Mouse (Mus musculus) thymus, adult 2 months (tissue): ENCODE measurements around the gene Gsg1.

ENCODE experiments used
- CTCF ChIP-seq: fragments of 200-500 bp; IDR thresholded peaks from 2 replicates; pipeline ENCODE4 v1.5.1; 2012; ENCODE audit warnings: mild to moderate bottlenecking, control low read depth, low read length, moderate library complexity, borderline replicate concordance; ENCODE audit not compliant: control insufficient read depth, poor library complexity, insufficient read depth; ENCODE audit errors: extremely low read depth
- POLR2A ChIP-seq: fragments of 200-500 bp; IDR thresholded peaks from 2 replicates; pipeline ENCODE4 v1.6.1; 2012; ENCODE audit warnings: mild to moderate bottlenecking, low read length, control low read depth, moderate library complexity; ENCODE audit not compliant: control insufficient read depth, poor library complexity, insufficient read depth; ENCODE audit errors: extremely low read depth

- TF ChIP-seq POLR2A, result no peak
- TF ChIP-seq CTCF, result no peak
These were observed 38.2 kb upstream of the Gsg1 start for GRCm38 (mm10) chr6:135292391-135292790.
